ENCODE assay signal across 9 mouse cellular contexts in genomic region chr3:117868091-117868490, GRCm38 (mm10). TPM values are rescaled to one million over a fixed set of nuclear protein-coding genes. Genes with fewer than 3 reads are reported as not detected.
DNase-seq lines count a peak whose midpoint lies in the region; ATAC-seq and TF ChIP-seq lines count a peak whose summit lies in the region.
"Had no signal": no experiment of that assay in that cellular context is flagged by ENCODE, and none has a peak within 500 bp of the region (broad histone marks: within the 10 kb centered on the region; RNA-seq: fewer than 3 reads in every experiment).

No protein-coding gene starts in this region.

- no peak overlapping the region for H3K9ac ChIP-seq in midbrain, embryonic 15.5 days

- WGBS in midbrain, embryonic 15.5 days = 84% methylated on average over 2 of the region's 2 CpGs

- peak overlapping the region; percentile 76 for H3K4me2 ChIP-seq in midbrain, embryonic 15.5 days

- H3K9me3 ChIP-seq in midbrain, embryonic 15.5 days = no peaks in the 10 kb centered on the region

- peak; percentile 55 for ATAC-seq in granulocyte monocyte progenitor cell, adult 5-6 weeks (replicated peaks; ENCODE audit: poor library complexity, severe bottlenecking)
- 0 out of 2 replicates have a peak, but pooled peaks have one; percentile 3 for ATAC-seq in midbrain, embryonic 15.5 days (replicated peaks)

- no peaks in the 10 kb centered on the region for H3K36me3 ChIP-seq in midbrain, embryonic 15.5 days (replicated peaks)

- H3K4me3 ChIP-seq in layer of hippocampus, adult 2 months = peak overlapping the region; percentile 80
- peak overlapping the region; percentile 50 for H3K4me3 ChIP-seq in midbrain, embryonic 15.5 days

- no peak for TF ChIP-seq CTCF in layer of hippocampus, adult 2 months (conservative IDR thresholded peaks at IDR 0.05)

- no peak for DNase-seq in layer of hippocampus, adult 2 months (ENCODE audit: low spot score in 2 of 2)
- DNase-seq in layer of hippocampus, postnatal 36 days = no peak
- DNase-seq in kidney, postnatal 10 days = peak; percentile 14
- no peak for DNase-seq in MN1 (ENCODE audit: low spot score)
- no peak for DNase-seq in layer of hippocampus, postnatal 25 days (ENCODE audit: extremely low spot score in 1 of 2, low spot score in 1 of 2)
- DNase-seq in right cerebral cortex, postnatal 36 days (ENCODE audit: low spot score in 2 of 2) = no peak

- H3K27me3 ChIP-seq in midbrain, embryonic 15.5 days (replicated peaks) = no peaks in the 10 kb centered on the region

- no peaks in the 10 kb centered on the region; the same call in 1 of the 2 replicates for H3K4me1 ChIP-seq in midbrain, embryonic 15.5 days

- peak overlapping the region; percentile 85; the same call in 1 of the 2 replicates for H3K27ac ChIP-seq in layer of hippocampus, adult 2 months
- no peak overlapping the region for H3K27ac ChIP-seq in midbrain, embryonic 15.5 days

RNA-seq across cellular contexts. Expression of gene Snx7, which starts 0.6 kb away (rescaled TPM):
- total RNA-seq in layer of hippocampus, adult 2 months (2021) = 10 to 100 TPM; 16.5 to 16.7 TPM
- total RNA-seq in layer of hippocampus, postnatal 36 days (2021) = 10 to 100 TPM; 13.6 to 14.9 TPM
- total RNA-seq in granulocyte monocyte progenitor cell, adult 5-6 weeks (2014; fragmentation: Nextera tagmentation) = 5.1 and 6.1 TPM in 2 replicates
- total RNA-seq in granulocyte monocyte progenitor cell, adult 5-6 weeks (2017) = 9.7 and 15.6 TPM in 2 replicates
- 9.7 and 9.8 TPM in 2 replicates for polyA plus RNA-seq in midbrain, embryonic 15.5 days (2015; fragmentation: Nextera tagmentation; extraction: Ambion mirVana)
- 10 to 100 TPM; 15.9 to 16.1 TPM for total RNA-seq in layer of hippocampus, postnatal 25 days (2021)
- total RNA-seq: MEL had no signal
